Mouse (Mus musculus): ENCODE results near the gene Elmod3. TPM values are rescaled to one million over a fixed set of nuclear protein-coding genes. Genes with fewer than 3 reads are reported as not detected.
A peak's percentile ranks its signal among the peaks of the same experiment; 100 is the strongest.

Elmod3 gene
- polyA plus RNA-seq, 1 experiment from 2014 or later, result 12.9 TPM

- 85% methylated on average over 4 of the region's 4 CpGs for WGBS
- no peaks in the 10 kb centered on the region for H3K9me3 ChIP-seq
Measured at GRCm38 (mm10) chr6:72583211-72583839, 14.9 kb downstream of the Elmod3 start.

DNA sequence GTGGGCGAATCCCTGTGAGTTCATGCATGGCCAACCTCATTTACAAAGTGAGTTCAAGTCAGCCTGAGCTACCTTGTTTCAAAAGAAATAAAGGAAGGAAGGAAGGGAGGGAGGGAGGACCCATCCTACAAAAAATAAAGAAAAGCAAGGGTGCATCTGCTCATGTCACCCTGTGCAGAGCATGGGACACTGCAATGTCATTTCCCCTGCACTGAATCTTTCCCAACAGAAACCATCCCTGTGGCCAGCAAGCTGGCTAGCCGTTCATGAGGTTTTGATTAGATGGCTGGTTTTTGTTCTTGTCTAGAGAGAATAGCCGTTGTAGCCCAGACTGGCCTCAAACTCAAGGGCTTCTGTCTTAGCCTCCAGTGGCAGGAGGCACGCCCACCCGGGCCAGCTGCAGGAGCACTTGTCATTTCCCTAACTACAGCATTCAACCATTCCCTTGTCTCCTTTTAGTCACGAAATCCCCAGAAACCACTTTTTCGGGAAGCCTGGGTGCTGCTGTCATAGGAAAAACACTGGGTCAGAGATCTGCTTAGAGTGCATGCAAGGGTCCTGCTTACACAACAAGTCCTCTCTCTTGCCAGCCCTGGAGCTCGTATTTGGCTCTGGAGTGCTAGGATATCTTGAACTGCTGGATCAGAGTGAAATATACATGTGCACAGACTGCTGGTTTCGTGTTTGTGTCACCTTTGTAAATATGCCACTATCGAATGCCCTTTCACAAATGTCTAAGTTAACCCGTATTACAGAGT lies 16.4 kb downstream of the Elmod3 start:
- Histone ChIP-seq H3K4me3 (no peak overlapping the region), H3K4me1 (no peaks in the 10 kb centered on the region), H3K36me3 (peaks cover 19% of the 10 kb centered on the region), H3K27ac (no peak overlapping the region), H3K9me3 (no peaks in the 10 kb centered on the region), H3K27me3 (ENCODE audit: insufficient read depth, poor library complexity, severe bottlenecking) (no peaks in the 10 kb centered on the region)
- DNase-seq (ENCODE audit: low spot score), result no peak
- 69% methylated on average over 11 of the region's 11 CpGs for WGBS

More at GRCm38 (mm10) chr6:72583211-72583839, 14.9 kb downstream of the Elmod3 start:
- no peak for DNase-seq (ENCODE audit: low spot score)
- Histone ChIP-seq H3K4me3 (no peak overlapping the region), H3K27me3 (ENCODE audit: insufficient read depth, poor library complexity, severe bottlenecking) (no peaks in the 10 kb centered on the region), H3K36me3 (peaks cover 19% of the 10 kb centered on the region), H3K27ac (no peak overlapping the region), H3K4me1 (no peaks in the 10 kb centered on the region)

GRCm38 (mm10) chr6:72576041-72576440 lies 22.2 kb downstream of the Elmod3 start:
- WGBS, result 88% methylated on average over 3 of the region's 3 CpGs
- Histone ChIP-seq H3K4me3 (no peak overlapping the region), H3K27ac (no peak overlapping the region), H3K9me3 (no peaks in the 10 kb centered on the region), H3K4me1 (no peaks in the 10 kb centered on the region), H3K36me3 (peaks cover 9% of the 10 kb centered on the region), H3K27me3 (ENCODE audit: insufficient read depth, poor library complexity, severe bottlenecking) (no peaks in the 10 kb centered on the region)
- no peak for DNase-seq (ENCODE audit: low spot score)

GRCm38 (mm10) chr6:72571826-72572225 lies 26.4 kb downstream of the Elmod3 start:
- no peaks in the 10 kb centered on the region for H3K4me1 ChIP-seq
- H3K9me3 ChIP-seq, result no peaks in the 10 kb centered on the region
- H3K4me3 ChIP-seq, result no peak overlapping the region
- WGBS, result 20% methylated on average over 3 of the region's 3 CpGs
- no peak overlapping the region for H3K27ac ChIP-seq
- peaks cover 9% of the 10 kb centered on the region; the same call in 1 of the 2 replicates for H3K36me3 ChIP-seq
- no peak for DNase-seq (ENCODE audit: low spot score)
- H3K27me3 ChIP-seq (ENCODE audit: insufficient read depth, poor library complexity, severe bottlenecking), result no peaks in the 10 kb centered on the region

- no peak overlapping the region for H3K27ac ChIP-seq
- 87% methylated on average over 10 of the region's 10 CpGs for WGBS
- no peak for DNase-seq (ENCODE audit: low spot score)
- H3K27me3 ChIP-seq (ENCODE audit: insufficient read depth, poor library complexity, severe bottlenecking), result no peaks in the 10 kb centered on the region
- H3K36me3 ChIP-seq, result peaks cover 9% of the 10 kb centered on the region; the same call in 1 of the 2 replicates
- H3K9me3 ChIP-seq, result no peaks in the 10 kb centered on the region
- peaks cover 5% of the 10 kb centered on the region for H3K4me1 ChIP-seq
- no peak overlapping the region for H3K4me3 ChIP-seq
Measured at GRCm38 (mm10) chr6:72570644-72571397, 27.4 kb downstream of the Elmod3 start.

DNA sequence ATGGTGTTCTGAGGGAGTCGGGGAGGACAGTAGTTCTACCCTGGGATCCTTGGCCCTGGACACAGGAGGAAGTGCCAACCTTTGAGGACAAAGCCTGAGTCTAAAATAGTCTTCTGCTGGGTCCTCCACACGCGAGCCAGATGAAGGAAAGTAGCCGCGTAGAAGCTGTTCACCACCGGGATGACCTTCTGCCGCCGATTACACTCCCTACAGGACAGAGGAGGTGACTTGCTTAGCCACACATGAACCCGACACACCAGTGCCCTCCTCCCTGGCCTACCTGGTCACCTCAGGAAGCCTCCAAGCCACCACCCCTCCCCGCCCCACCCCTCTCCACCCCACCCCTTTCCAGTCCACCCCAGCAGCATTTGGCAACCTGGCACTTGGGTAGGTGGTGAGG lies 29.5 kb downstream of the Elmod3 start:
- 84% methylated on average over 10 of the region's 10 CpGs for WGBS

DNA sequence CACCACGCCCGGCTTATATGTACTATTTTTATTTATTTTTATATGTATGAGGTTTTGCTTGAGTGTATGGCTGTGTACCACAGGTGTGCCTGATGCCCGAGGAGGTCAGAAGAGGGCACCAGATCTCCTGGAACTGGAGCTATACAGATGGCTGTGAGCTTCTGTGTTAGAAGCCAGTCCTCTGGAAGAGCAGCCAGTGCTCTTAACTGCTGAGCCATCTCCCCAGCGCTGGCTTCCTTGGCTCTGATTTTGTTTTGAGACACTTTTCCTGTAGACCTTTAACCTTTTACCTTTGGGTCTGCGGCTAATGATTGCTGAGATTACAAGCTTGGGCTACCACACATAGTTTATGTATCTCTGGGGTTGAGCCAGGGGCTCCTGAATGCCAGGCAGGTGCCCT lies 30.7 kb downstream of the Elmod3 start:
- H3K9me3 ChIP-seq, result no peaks in the 10 kb centered on the region
- H3K4me3 ChIP-seq, result no peak overlapping the region
- H3K36me3 ChIP-seq, result peaks cover 7% of the 10 kb centered on the region; the same call in 1 of the 2 replicates
- peaks cover 24% of the 10 kb centered on the region for H3K4me1 ChIP-seq
- no peak overlapping the region for H3K27ac ChIP-seq
- no peak for DNase-seq (ENCODE audit: low spot score)
- H3K27me3 ChIP-seq (ENCODE audit: insufficient read depth, poor library complexity, severe bottlenecking), result no peaks in the 10 kb centered on the region
- 82% methylated on average over 5 of the region's 5 CpGs for WGBS

More for the DNA sequence above, 29.5 kb downstream of the Elmod3 start:
- Histone ChIP-seq H3K9me3 (no peaks in the 10 kb centered on the region), H3K4me3 (no peak overlapping the region), H3K27ac (no peak overlapping the region), H3K27me3 (ENCODE audit: insufficient read depth, poor library complexity, severe bottlenecking) (no peaks in the 10 kb centered on the region), H3K36me3 (peaks cover 7% of the 10 kb centered on the region; the same call in 1 of the 2 replicates), H3K4me1 (peaks cover 13% of the 10 kb centered on the region)
- no peak for DNase-seq (ENCODE audit: low spot score)

DNA sequence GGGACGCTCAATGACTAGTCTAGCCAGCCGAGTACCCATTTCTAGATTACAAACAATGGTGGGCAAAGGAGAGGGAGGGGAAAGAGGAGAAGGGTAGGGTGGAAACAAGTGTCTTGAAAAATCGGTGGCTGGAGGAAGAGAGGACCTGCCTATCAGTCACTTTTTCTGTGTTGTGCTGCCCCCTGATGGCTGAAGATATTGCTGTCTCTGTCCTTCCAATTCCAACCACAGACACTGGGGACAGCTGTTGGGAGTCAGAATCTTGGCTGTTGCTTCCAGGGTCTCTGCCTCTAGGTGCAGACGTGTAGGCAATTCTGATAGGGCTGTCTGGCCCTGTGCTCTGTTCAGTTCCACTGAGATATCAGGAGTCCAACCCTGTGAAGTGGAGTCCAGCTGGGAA lies 32.2 kb downstream of the Elmod3 start:
- H3K27ac ChIP-seq, result 0 out of 2 replicates have a peak overlapping the region, but pooled peaks have one; percentile 4
- 5% methylated on average over 4 of the region's 4 CpGs for WGBS

DNA sequence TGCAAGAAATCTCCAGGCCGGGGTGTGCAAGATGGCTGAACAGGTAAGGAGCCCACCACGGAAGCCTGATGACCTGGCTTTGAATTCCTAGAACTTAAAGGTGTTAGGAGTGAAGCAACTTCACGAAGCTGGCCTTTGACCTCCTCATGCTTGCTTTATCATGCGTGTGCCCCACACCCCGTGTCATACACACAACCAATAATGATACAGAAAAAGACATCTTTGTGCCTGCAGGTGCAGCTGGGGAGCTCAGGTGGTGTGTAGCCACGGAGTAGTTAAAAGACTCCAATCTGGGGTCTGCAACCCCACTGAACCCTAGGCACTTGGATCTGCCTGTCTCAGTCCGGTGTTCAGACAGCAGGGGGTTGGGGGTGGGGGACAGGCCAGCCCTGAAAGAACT lies 32.7 kb downstream of the Elmod3 start:
- H3K9me3 ChIP-seq, result no peaks in the 10 kb centered on the region
- peak overlapping the region; percentile 3; the same call in 1 of the 2 replicates for H3K4me3 ChIP-seq
- H3K4me1 ChIP-seq, result peaks cover 25% of the 10 kb centered on the region
- H3K27ac ChIP-seq, result 0 out of 2 replicates have a peak overlapping the region, but pooled peaks have one; percentile 4
- no peaks in the 10 kb centered on the region for H3K27me3 ChIP-seq (ENCODE audit: insufficient read depth, poor library complexity, severe bottlenecking)
- H3K36me3 ChIP-seq, result peaks cover 7% of the 10 kb centered on the region; the same call in 1 of the 2 replicates
- 71% methylated on average over 7 of the region's 7 CpGs for WGBS
- DNase-seq (ENCODE audit: low spot score), result no peak

More for the DNA sequence above, 32.2 kb downstream of the Elmod3 start:
- H3K27me3 ChIP-seq (ENCODE audit: insufficient read depth, poor library complexity, severe bottlenecking), result no peaks in the 10 kb centered on the region
- peak overlapping the region; percentile 3; the same call in 1 of the 2 replicates for H3K4me3 ChIP-seq
- no peaks in the 10 kb centered on the region for H3K9me3 ChIP-seq
- DNase-seq (ENCODE audit: low spot score), result peak; percentile 94
- H3K4me1 ChIP-seq, result peaks cover 25% of the 10 kb centered on the region
- peaks cover 7% of the 10 kb centered on the region; the same call in 1 of the 2 replicates for H3K36me3 ChIP-seq

- H3K4me1 ChIP-seq, result peaks cover 25% of the 10 kb centered on the region
- WGBS, result 75% methylated on average over 5 of the region's 5 CpGs
- no peak for DNase-seq (ENCODE audit: low spot score)
- H3K4me3 ChIP-seq, result no peak overlapping the region
- H3K27me3 ChIP-seq (ENCODE audit: insufficient read depth, poor library complexity, severe bottlenecking), result no peaks in the 10 kb centered on the region
- peak overlapping the region; percentile 43 for H3K27ac ChIP-seq
- H3K36me3 ChIP-seq, result peaks cover under 1% of the 10 kb centered on the region; the same call in 1 of the 2 replicates
- no peaks in the 10 kb centered on the region for H3K9me3 ChIP-seq
Measured at GRCm38 (mm10) chr6:72562894-72563293, 35.3 kb downstream of the Elmod3 start.

- Histone ChIP-seq H3K36me3 (no peaks in the 10 kb centered on the region), H3K27ac (peak overlapping the region; percentile 43; the same call in 1 of the 2 replicates), H3K4me3 (no peak overlapping the region), H3K4me1 (peaks cover 25% of the 10 kb centered on the region), H3K27me3 (ENCODE audit: insufficient read depth, poor library complexity, severe bottlenecking) (no peaks in the 10 kb centered on the region), H3K9me3 (no peaks in the 10 kb centered on the region)
- WGBS, result 52% methylated on average over 6 of the region's 6 CpGs
- no peak for DNase-seq (ENCODE audit: low spot score)
Measured at GRCm38 (mm10) chr6:72562486-72562885, 35.7 kb downstream of the Elmod3 start.

DNA sequence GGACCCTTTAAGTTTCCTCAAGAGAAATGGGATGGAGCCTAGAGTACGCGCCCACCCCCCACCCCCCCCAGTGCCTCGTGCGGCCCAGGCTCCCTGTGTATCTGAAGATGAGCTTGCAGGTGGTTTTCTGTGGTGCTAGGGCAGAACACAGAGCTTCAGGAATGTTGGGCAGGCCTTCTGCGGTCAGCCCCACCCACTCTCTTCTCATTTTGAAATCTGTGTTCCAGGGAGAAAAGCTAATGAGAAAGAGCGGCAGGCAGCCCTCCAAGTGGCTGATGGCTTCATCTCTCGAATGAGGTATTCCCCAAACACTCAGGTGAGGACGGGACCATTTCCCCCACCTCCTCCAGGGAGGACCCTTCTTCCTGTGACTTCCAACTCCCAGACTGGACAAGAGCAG lies 37.4 kb downstream of the Elmod3 start:
- Histone ChIP-seq H3K27me3 (ENCODE audit: insufficient read depth, poor library complexity, severe bottlenecking) (no peaks in the 10 kb centered on the region), H3K4me1 (peaks cover 20% of the 10 kb centered on the region), H3K36me3 (no peaks in the 10 kb centered on the region), H3K4me3 (no peak overlapping the region), H3K27ac (no peak overlapping the region), H3K9me3 (no peaks in the 10 kb centered on the region)
- WGBS, result 79% methylated on average over 8 of the region's 8 CpGs
- no peak for DNase-seq (ENCODE audit: low spot score)

Data from heart, embryonic 10.5 days (tissue).